In genomic region chr12:98627392-98628259, GRCm38 (mm10) we compare ENCODE assay signal across 8 mouse cellular contexts. TPM values are rescaled to one million over a fixed set of nuclear protein-coding genes. Genes with fewer than 3 reads are reported as not detected.
DNase-seq lines count a peak whose midpoint lies in the region; ATAC-seq lines count a peak whose summit lies in the region.

TSS of gene Spata7 (plus strand) at chr12:98628157.

- no peaks in the 10 kb centered on the region for H3K9me3 ChIP-seq in intestine, embryonic 16.5 days (ENCODE audit: control insufficient read depth, low read length)

- no peaks in the 10 kb centered on the region for H3K27me3 ChIP-seq in intestine, embryonic 16.5 days (replicated peaks; ENCODE audit: control insufficient read depth, insufficient read depth, low read length)

- intact Hi-C loops in left cerebral cortex, postnatal 25 days (cut with DNase I) = loop anchor here (5.0 kb wide), 2 partner anchors 305 to 345 kb away; no protein-coding TSS in a partner anchor

- peaks cover 2% of the 10 kb centered on the region; the same call in 1 of the 2 replicates for H3K4me1 ChIP-seq in intestine, embryonic 16.5 days (ENCODE audit: control insufficient read depth, insufficient read depth, low read length)

- 3% methylated on average over 32 of the region's 32 CpGs for WGBS in intestine, embryonic 16.5 days

- peak; percentile 97 for ATAC-seq in intestine, embryonic 16.5 days

- H3K27ac ChIP-seq in intestine, embryonic 16.5 days (ENCODE audit: low read length) = no peak within 1 kb of the TSS

- H3K36me3 ChIP-seq in intestine, embryonic 16.5 days (ENCODE audit: control insufficient read depth, insufficient read depth, low read length) = no peaks in the 10 kb centered on the region

- peak within 1 kb of the TSS; percentile 78 for H3K9ac ChIP-seq in intestine, embryonic 16.5 days (ENCODE audit: low read depth, low read length)

- peak within 1 kb of the TSS; percentile 87 for H3K4me3 ChIP-seq in intestine, embryonic 16.5 days (ENCODE audit: low read length)

- peak within 1 kb of the TSS; percentile 59 for H3K4me2 ChIP-seq in intestine, embryonic 16.5 days (ENCODE audit: low read depth, low read length)

- peak; percentile 91 for DNase-seq in adrenal gland, postnatal 10 days
- DNase-seq in embryo, embryonic 9.5 days (ENCODE audit: extremely low spot score) = peak; percentile 93
- DNase-seq in gastrocnemius, postnatal 4 days (ENCODE audit: low spot score in 2 of 2) = peak; percentile 48 to 81
- peak; percentile 87 to 91 for DNase-seq in left cerebral cortex, postnatal 25 days (ENCODE audit: low spot score in 2 of 2)
- DNase-seq in mesoderm, embryonic 11.5 days (ENCODE audit: low read depth, low spot score) = peak; percentile 93
- peak; percentile 88 for DNase-seq in right cerebral cortex, postnatal 25 days
- peak; percentile 69 to 73 for DNase-seq in urinary bladder, postnatal 36 days (ENCODE audit: low spot score in 2 of 2)

RNA-seq across cellular contexts. Expression of gene Spata7, which starts in this region (rescaled TPM):
- 10 to 100 TPM in 1 of 2 experiments, 1 to 10 TPM in 1; 7.7 to 10.8 TPM for total RNA-seq in adrenal gland, postnatal 10 days (2021)
- 1 to 10 TPM; 6.0 to 7.0 TPM for total RNA-seq in gastrocnemius, postnatal 4 days (2021)
- polyA plus RNA-seq in intestine, embryonic 16.5 days (2015; fragmentation: Nextera tagmentation; extraction: Ambion mirVana) = 7.5 and 8.6 TPM in 2 replicates
- total RNA-seq in left cerebral cortex, postnatal 25 days (2021) = 10 to 100 TPM; 32.5 to 33.4 TPM
